Mouse (Mus musculus) activated CD4-positive, CD25-positive, alpha-beta regulatory T cell, adult 4 months (primary cell): ENCODE data around the gene Msx3. TPM values are rescaled to one million over a fixed set of nuclear protein-coding genes. Genes with fewer than 3 reads are reported as not detected.

Source experiments
- ATAC-seq: one replicate; pipeline ENCODE4 v1.8.0; 2017
- polyA plus RNA-seq, 2 experiments: library from polyadenylated mRNA; unstranded; fragments of 100-300 nt; shearing (Covaris generic); gene quantifications; one replicate each; pipeline ENCODE4 v1.2.1; 2017

Msx3 gene
- polyA plus RNA-seq, result not detected

DNA sequence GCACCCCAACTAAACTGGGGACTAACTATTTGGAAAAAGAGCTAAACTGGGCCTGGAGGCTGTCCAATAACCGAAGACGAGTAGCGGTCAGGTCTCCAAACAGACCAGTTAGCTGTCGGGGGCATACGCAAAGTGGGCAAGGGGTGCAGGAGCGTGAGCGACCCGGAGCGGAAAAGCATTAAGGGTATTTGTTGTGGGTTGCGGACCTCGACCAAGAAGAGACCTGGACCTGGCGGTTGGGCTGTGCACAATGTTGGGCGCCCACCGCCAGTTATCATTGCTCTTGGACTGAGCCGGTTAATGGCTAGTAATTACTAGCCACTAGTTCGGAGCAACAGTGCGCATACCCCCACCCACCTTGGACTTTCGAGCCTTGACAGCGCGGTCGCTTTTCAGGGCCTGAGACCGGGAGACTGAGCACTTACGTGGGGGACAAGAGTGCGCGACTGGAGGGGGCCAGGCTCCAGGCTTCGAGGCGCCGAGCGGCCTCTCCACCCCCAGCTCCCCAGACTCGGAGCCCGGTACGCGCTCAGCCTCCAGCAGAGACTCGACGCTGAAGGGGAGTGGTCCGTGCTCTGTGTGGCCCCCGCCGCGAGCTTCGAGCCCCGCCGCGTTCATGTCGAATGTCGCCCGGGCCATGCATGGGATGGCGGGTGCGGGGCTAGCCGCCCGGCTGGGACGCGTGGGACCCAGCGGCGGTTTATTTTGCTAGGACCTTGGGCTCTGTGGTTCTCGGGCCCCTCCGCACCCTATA, at the start of gene Msx3:
TSS of gene Msx3 (minus strand) at position 729 of the 754 bp plus-strand sequence.
- peak; percentile 23 for ATAC-seq

GRCm38 (mm10) chr7:140098466-140098865, 49.6 kb upstream of the Msx3 start:
- no peak for ATAC-seq

GRCm38 (mm10) chr7:140096055-140096454, 47.2 kb upstream of the Msx3 start:
- no peak for ATAC-seq

GRCm38 (mm10) chr7:140095556-140095955, 46.7 kb upstream of the Msx3 start:
- no peak for ATAC-seq

DNA sequence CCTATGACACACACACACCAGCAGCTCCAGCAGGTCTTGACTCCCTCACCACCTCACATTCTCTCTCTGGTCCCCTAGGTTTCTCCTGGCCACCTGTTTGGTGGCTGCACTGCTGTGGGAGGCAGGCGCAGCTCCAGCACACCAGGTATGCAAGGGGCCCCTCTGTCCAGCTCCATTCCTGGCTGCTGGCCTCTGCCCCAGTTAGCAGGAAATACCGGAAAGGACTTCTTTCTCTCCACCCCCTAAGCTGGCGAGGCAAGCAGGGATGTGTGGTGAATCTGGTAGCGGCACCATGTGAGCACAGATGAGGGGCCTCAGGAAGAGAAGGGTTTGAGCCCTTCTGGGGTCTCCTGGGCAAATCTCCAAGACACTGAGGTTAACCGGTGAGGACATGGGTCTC, 46.1 kb upstream of the Msx3 start:
- ATAC-seq, result no peak

GRCm38 (mm10) chr7:140092924-140093528, 44.1 kb upstream of the Msx3 start, which contains the start of gene Prap1:
Gene Prap1 (plus strand): TSS chr7:140093395.
- no peak for ATAC-seq

DNA sequence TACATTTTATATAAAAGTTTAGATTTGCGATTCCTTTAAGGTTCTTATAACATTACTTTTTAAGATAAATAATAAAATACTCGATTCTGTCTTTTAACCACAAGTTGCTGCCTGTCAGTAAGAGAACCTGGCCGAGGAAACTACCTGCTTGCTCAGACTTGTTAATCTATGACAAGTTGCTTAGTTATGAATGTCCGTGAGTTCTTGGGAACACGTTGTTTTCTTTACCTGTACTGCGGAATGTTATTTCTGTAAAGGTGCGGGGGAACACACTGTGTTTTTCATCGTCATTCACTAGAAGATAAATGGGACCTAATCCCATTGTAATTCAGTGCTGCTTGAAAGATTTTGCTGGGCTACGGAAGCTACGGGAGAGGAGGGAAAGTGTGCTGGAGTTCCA, 41.7 kb upstream of the Msx3 start:
- ATAC-seq, result no peak

GRCm38 (mm10) chr7:140082242-140082678, 33.4 kb upstream of the Msx3 start, which contains the start of gene Caly:
Gene Caly (minus strand): TSS chr7:140082548.
- ATAC-seq, result no peak

DNA sequence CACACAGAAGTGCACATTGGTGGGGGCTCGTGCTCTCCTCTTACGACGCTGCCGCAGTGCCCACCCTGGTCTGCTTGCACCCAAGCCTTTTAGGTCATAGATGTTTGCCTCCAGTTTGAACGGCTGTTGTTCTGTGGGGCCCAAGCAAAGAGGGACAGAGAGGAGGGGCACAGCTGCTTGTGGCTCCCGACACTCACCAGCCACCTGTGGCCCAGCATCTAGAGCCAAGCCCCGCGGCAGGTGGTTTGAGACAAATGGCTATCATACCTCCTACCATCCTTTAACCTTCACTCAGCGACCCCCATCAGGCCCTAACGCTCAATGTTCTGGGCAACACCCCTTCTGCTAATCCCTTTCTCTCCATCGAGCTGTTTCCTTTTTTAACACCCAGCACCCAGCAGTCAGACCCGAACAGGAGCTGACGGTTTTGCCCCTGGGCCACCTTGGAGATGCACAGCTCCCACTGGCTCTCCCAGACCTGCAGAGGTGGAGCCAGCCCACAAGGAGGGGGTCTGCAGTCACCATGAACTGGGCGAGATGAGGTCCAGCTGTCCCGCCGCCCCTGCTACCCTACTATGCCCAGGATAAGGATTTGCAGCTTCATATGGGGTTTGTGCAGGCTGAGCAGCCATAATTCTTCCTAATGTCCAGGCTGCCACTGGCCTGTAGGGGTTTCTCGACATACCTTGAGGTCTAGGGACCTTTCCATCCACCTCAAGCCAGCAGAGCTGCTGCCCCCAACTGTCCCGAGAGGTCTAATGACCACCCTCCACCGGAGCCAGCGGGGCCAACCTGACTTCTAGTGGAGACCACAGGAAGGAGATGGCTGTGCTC, 32.7 kb upstream of the Msx3 start:
- no peak for ATAC-seq

DNA sequence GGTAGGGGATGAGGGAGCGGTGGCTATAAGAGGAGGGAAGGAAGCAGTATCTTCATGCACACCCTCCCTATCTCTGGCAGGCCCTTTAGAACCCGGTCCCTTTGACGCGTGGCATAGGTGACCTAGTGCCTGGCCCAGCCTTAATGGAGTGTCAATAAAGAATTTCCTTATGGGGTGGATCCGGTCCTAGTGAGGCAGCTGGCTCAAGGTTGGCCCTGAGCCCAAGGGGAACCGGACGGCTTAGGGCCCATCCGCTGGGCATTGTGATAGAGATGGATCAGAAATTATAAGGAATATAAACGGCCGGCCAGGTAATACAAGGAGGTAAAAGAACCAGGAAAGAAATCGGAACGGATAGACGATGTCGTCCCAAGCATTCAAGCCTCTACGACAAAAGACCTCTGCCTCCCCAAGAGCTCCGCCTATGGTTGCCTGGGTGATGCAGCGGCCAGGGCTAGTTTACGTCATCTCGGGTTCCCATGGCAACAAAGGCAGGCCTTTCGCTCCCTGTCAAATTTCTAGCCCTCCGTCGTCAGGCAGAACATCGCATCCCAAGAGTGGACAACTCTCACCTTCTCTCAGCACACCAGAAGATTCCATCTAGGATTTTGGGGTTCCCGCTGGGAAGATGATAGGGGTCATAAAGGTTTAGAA, 31.7 kb upstream of the Msx3 start:
- peak; percentile 69 for ATAC-seq

GRCm38 (mm10) chr7:140078711-140079110, 29.8 kb upstream of the Msx3 start:
- no peak for ATAC-seq

DNA sequence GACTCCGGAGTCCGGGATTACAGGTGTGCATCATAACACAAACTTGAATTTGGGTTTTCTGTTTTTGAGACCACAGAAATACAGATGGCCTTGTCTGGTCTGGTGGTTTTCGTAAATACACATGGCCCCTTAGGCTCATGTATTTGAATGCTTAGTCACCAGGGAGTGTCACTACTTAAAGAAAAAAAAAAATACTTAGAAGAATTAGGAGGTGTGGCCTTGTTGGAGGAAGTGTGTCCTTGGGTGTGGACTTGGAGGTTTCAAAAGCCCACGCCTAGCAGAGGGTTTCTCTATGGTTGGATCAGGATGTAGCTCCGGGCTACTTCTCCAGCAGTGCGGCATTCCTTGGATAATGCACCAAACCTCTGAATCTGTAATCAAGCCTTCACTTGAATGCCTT, 28.8 kb upstream of the Msx3 start:
- ATAC-seq, result no peak

GRCm38 (mm10) chr7:140070042-140070711, 21.3 kb upstream of the Msx3 start:
- no peak for ATAC-seq

DNA sequence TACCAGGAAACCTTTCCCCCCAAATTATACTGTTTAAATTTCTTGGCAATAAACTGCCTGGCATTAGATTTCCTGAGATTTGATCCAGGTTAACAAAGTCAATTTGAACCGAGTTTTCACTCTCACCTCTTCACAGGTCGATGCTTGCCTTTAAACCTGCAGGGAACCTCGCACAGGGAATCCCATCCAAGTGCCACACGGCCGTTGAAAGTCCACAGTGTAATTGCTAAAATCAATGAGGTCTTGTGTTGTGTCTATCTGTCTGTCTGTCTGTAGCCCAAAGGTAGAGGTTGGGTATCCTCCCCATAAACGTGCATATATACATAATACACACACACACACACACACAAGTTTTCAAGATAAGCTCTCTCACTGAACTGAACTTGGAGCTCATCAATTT, 18.5 kb upstream of the Msx3 start:
- no peak for ATAC-seq

DNA sequence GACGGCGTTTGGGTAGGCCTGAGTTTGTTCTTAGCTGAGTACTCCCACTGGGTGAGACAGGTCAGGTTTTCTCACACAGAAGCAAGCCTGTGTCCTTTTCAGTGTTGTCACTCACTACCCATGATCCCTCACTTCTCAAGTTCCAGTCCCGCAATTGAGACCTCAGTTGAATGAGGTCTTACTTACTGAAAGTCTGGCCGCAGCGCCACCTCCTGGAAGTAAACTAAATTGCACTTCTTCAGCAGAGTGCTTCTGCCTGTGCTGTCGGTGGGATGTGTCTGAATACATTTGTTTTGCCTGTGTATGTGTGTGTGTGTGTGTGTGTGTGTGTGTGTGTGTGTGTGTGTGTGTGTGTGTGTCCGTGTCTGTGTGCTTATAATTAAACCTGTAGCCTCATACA, 14.2 kb upstream of the Msx3 start:
- ATAC-seq, result peak; percentile 52

DNA sequence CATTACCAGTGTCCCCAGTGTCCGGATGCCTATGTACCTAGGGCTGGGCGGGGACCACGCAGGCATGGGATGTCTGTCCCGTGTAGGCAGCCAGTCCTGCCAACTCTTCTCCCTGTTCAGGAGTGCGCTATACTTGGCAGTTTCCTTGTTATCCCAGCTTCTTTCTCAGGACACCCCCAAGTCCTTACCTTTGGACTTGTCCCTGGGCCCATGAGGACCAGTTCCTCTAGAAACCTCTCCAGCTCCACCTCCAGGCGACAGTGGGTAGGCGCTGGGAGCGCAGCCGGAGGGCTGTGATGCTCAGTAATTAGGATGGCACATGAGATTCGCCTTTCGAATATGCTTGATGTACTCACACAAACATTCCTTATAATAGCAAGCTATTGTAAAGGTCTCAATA, 13.4 kb upstream of the Msx3 start:
- no peak for ATAC-seq

DNA sequence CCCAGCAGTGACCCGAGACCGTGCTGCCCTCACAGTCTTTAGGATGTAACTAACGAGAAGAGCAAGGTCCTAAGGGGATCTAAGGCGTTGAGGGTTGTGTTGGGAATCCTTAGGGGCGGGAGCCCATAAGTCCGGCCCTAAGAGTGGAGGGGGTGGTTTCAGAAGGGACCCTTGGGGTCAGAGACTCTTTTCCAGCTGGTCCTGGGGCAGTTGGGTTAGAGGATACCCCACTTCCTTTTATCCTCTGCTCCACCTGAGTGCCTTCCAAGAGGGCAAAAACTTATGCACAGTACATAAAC, 12.9 kb upstream of the Msx3 start:
- no peak for ATAC-seq

DNA sequence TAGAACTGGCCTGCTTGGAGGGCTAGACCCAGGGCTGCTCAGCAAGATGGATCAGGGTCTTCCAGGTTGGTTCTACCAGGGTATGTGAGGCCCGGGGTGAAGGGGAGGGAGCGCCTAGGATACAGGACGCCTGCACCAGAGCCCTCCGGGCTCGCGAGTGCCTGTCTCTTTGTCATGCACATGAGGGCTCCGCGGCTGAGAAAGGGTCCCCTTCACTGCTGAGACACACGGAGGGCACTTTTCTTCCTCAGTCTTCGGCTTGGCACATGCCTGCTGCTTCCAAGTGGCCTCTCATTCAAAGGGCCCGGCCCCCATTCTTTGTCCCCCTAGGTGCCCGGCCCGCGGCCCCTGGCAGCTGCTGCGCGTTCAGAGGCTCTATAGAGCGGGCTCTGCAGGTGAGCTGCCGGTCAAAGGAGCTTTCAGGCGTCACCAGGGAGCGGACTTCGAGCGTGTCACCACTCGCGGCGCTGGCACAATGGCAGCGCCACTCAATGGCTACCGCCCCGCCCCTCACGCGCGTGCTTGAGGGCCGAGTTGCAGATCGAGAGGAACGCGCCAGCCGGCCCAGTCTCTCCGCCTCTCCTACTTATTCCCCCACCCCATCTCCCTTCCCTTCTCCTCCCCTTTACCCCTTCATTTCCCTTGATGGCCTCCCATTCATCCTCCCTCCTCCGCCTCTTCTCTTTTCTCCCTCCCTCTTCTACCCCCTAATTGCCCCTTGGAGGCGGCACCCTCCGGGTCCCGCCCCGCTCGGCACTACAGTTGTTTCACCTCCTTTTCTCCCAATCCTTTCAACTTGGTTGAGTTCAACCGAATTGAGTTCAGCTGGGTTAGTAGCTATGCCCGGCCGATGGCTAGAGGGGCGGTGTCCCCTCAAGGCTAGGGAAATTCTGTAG, 12.3 kb upstream of the Msx3 start:
- no peak for ATAC-seq

GRCm38 (mm10) chr7:140059601-140060000, 10.7 kb upstream of the Msx3 start:
- no peak for ATAC-seq

DNA sequence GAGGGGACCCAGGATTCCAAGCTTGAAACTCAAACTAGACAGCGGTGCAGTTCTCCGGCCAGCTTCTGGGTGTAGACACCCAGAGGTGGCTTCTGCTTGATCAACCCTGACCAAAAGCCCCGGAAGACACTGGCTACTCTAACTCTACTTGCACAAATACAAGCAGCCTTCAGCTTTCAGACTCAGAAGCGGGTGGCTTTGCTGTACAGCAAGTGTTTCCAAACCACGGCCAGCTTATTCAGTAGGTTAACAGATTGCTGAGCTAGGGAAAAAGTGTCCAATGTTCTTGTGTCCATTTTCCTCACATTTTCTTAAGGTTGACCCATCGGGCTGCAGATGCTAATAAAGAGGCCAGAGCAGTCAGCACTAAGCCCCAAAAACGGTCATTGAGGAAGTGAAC, 9.6 kb upstream of the Msx3 start:
- ATAC-seq, result no peak
